In genomic region chr1:128616586-128616985, GRCm38 (mm10) we compare ENCODE assay signal across 25 mouse cellular contexts. TPM values are rescaled to one million over a fixed set of nuclear protein-coding genes. Genes with fewer than 3 reads are reported as not detected.
A peak's percentile ranks its signal among the peaks of the same experiment; 100 is the strongest.
DNase-seq lines count a peak whose midpoint lies in the region; ATAC-seq and TF ChIP-seq lines count a peak whose summit lies in the region.
"Had no signal": no experiment of that assay in that cellular context is flagged by ENCODE, and none has a peak within 500 bp of the region (broad histone marks: within the 10 kb centered on the region; RNA-seq: fewer than 3 reads in every experiment).

No protein-coding gene starts in this region.

- H3K36me3 ChIP-seq in kidney, embryonic 16.5 days (ENCODE audit: insufficient read depth, low read length), result no peaks in the 10 kb centered on the region
- no peaks in the 10 kb centered on the region for H3K36me3 ChIP-seq in lung, postnatal 0 days (ENCODE audit: insufficient read depth, low read length)
- no peaks in the 10 kb centered on the region for H3K36me3 ChIP-seq in hindbrain, embryonic 10.5 days
- H3K36me3 ChIP-seq: forebrain, embryonic 10.5 days; G1E; hindbrain, embryonic 13.5 days had no signal

- 58% methylated on average over 2 of the region's 2 CpGs for WGBS in kidney, embryonic 16.5 days
- 27% methylated on average over 2 of the region's 2 CpGs for WGBS in lung, postnatal 0 days
- WGBS in hindbrain, embryonic 10.5 days, result 59% methylated on average over 2 of the region's 2 CpGs

- TF ChIP-seq EP300 in lung, postnatal 0 days (IDR thresholded peaks at IDR 0.05), result no peak

- H3K27ac ChIP-seq in kidney, embryonic 16.5 days (ENCODE audit: low read length), result no peak overlapping the region
- no peak overlapping the region for H3K27ac ChIP-seq in lung, postnatal 0 days (ENCODE audit: low read length)
- no peak overlapping the region for H3K27ac ChIP-seq in hindbrain, embryonic 10.5 days
- H3K27ac ChIP-seq: forebrain, embryonic 10.5 days; forebrain, embryonic 13.5 days; gastrocnemius, adult 2 months; hindbrain, embryonic 13.5 days had no signal

- TF ChIP-seq CTCF in lung, postnatal 0 days (IDR thresholded peaks at IDR 0.05), result no peak

- no peak overlapping the region for H3K4me2 ChIP-seq in kidney, embryonic 16.5 days (replicated peaks; ENCODE audit: low read depth, low read length)
- no peak overlapping the region for H3K4me2 ChIP-seq in lung, postnatal 0 days (replicated peaks; ENCODE audit: low read depth, low read length)
- H3K4me2 ChIP-seq: forebrain, embryonic 13.5 days; heart, embryonic 11.5 days; hindbrain, embryonic 13.5 days had no signal

- H3K4me1 ChIP-seq in kidney, embryonic 16.5 days (ENCODE audit: insufficient read depth, low read length), result no peaks in the 10 kb centered on the region
- peaks cover 3% of the 10 kb centered on the region; the same call in 1 of the 2 replicates for H3K4me1 ChIP-seq in lung, postnatal 0 days (ENCODE audit: insufficient read depth, low read depth, low read length)
- H3K4me1 ChIP-seq in hindbrain, embryonic 10.5 days (replicated peaks), result 0 out of 2 replicates have a peak, but pooled peaks cover 4% of the 10 kb centered on the region
- H3K4me1 ChIP-seq: hindbrain, embryonic 13.5 days had no signal

- peak; percentile 28 for DNase-seq in kidney, adult 18-20 months
- peak; percentile 34 for DNase-seq in kidney, postnatal 14 days
- DNase-seq in kidney, postnatal 10 days, result no peak
- peak; percentile 17 for DNase-seq in lung, postnatal 0 days (ENCODE audit: low spot score)
- DNase-seq in lung, postnatal 36 days, result no peak
- peak; percentile 9 to 61 for DNase-seq in kidney, postnatal 25 days
- no peak for DNase-seq in hindbrain, embryonic 10.5 days (ENCODE audit: low spot score)
- DNase-seq: adrenal gland, postnatal 10 days; adrenal gland, postnatal 36 days; B cell, adult 2 months; cerebellum, adult 18-20 months; cerebellum, adult 9-10 months; cerebellum, postnatal 14 days; gastrocnemius, adult 2 months; gastrocnemius, postnatal 14 days; heart, adult 11 months had no signal

- H3K9ac ChIP-seq in kidney, embryonic 16.5 days (replicated peaks; ENCODE audit: low read length), result no peak overlapping the region
- H3K9ac ChIP-seq in lung, postnatal 0 days (replicated peaks; ENCODE audit: low read depth), result no peak overlapping the region
- H3K9ac ChIP-seq: forebrain, embryonic 13.5 days; hindbrain, embryonic 13.5 days had no signal

- no peaks in the 10 kb centered on the region for H3K9me3 ChIP-seq in kidney, embryonic 16.5 days (ENCODE audit: low read length)
- no peaks in the 10 kb centered on the region for H3K9me3 ChIP-seq in lung, postnatal 0 days (ENCODE audit: low read length)
- H3K9me3 ChIP-seq in hindbrain, embryonic 10.5 days, result no peaks in the 10 kb centered on the region
- H3K9me3 ChIP-seq: forebrain, embryonic 10.5 days; forebrain, embryonic 13.5 days; hindbrain, embryonic 13.5 days had no signal

- H3K4me3 ChIP-seq in kidney, embryonic 16.5 days (ENCODE audit: low read length), result no peak overlapping the region
- H3K4me3 ChIP-seq in lung, postnatal 0 days (ENCODE audit: low read depth, low read length), result no peak overlapping the region
- no peak overlapping the region for H3K4me3 ChIP-seq in hindbrain, embryonic 10.5 days
- H3K4me3 ChIP-seq: forebrain, embryonic 10.5 days; forebrain, embryonic 13.5 days; gastrocnemius, adult 2 months; hindbrain, embryonic 13.5 days had no signal

- no peak for ATAC-seq in kidney, embryonic 16.5 days (ENCODE audit: low FRiP score, low TSS enrichment)
- ATAC-seq in lung, postnatal 0 days, result 0 out of 2 replicates have a peak, but pooled peaks have one; percentile 13
- ATAC-seq: forebrain, embryonic 13.5 days; forebrain, embryonic 16.5 days; Patski had no signal

- H3K27me3 ChIP-seq in kidney, embryonic 16.5 days (ENCODE audit: insufficient read depth, low read length), result no peaks in the 10 kb centered on the region
- H3K27me3 ChIP-seq in lung, postnatal 0 days (replicated peaks; ENCODE audit: insufficient read depth, low read length), result no peaks in the 10 kb centered on the region
- H3K27me3 ChIP-seq in hindbrain, embryonic 10.5 days (ENCODE audit: insufficient read depth, poor library complexity, severe bottlenecking), result no peaks in the 10 kb centered on the region
- H3K27me3 ChIP-seq: CH12.LX; forebrain, embryonic 13.5 days; hindbrain, embryonic 13.5 days; Patski had no signal

RNA-seq across cellular contexts. Expression of gene Cxcr4, which starts 24.5 kb away (rescaled TPM):
- polyA plus RNA-seq in kidney, embryonic 16.5 days (2015; fragmentation: Nextera tagmentation; extraction: Ambion mirVana), result 8.7 and 9.0 TPM in 2 replicates
- 13.3 and 15.1 TPM in 2 replicates for polyA plus RNA-seq in lung, postnatal 0 days (2015; fragmentation: Nextera tagmentation; extraction: Ambion mirVana)
- polyA plus RNA-seq in hindbrain, embryonic 10.5 days (2016; fragmentation: Nextera tagmentation; extraction: Ambion mirVana), result 18.5 and 19.0 TPM in 2 replicates
- polyA plus RNA-seq: G1E had no signal

Comparison
In these comparisons a context has a peak if more than half of its experiments do, and no peak if none do; other contexts are left out.
1. DNase-seq: peak in kidney, adult 18-20 months (single experiment), kidney, postnatal 14 days (single experiment), lung, postnatal 0 days (single experiment) and kidney, postnatal 25 days (2 of 2); none in kidney, postnatal 10 days (single experiment), lung, postnatal 36 days (single experiment) and hindbrain, embryonic 10.5 days (single experiment).